Mouse (Mus musculus): ENCODE measurements around the gene Lyrm7.

DNA sequence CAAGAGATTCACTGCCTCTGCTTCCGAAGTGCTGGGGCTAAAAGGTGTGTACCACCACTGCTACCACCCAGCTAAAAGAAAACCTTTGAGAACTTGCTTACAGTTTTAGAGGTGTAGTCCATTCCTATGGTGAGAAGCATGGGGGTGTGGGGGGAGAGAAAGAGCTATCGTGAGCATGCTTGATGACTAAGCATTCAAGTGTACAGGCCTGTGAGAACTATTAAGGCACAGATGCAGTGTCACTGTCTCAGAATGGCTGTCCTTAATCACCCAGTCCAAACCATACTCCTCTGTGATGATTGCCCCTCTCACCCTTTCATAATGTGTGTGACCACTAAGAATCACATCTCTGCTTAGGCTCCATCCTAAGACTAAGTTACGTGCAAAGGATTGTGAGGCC, 8.6 kb upstream of the Lyrm7 start:
- TF ChIP-seq CTCF (IDR thresholded peaks at IDR 0.05; ENCODE audit: control insufficient read depth, insufficient read depth, low read length) = no peak
- no peak for TF ChIP-seq POLR2A (IDR thresholded peaks at IDR 0.05; ENCODE audit: borderline replicate concordance, control insufficient read depth, low read depth, low read length)

Data from bone marrow, adult 2 months (tissue).